Mouse (Mus musculus) NIH3T3 (cell line): Measurements from ENCODE around the gene Catip.
"Not testable (repeated sequence)": the region's sequence is repeated elsewhere in the genome, so short reads cannot be mapped to it uniquely, and the experiment has no call there.

ENCODE experiments used
- DNase-seq: peaks from one replicate; pipeline ENCODE4 v3.0.0-alpha.2; 2012; ENCODE audit warnings: low read depth

The Catip gene

DNA sequence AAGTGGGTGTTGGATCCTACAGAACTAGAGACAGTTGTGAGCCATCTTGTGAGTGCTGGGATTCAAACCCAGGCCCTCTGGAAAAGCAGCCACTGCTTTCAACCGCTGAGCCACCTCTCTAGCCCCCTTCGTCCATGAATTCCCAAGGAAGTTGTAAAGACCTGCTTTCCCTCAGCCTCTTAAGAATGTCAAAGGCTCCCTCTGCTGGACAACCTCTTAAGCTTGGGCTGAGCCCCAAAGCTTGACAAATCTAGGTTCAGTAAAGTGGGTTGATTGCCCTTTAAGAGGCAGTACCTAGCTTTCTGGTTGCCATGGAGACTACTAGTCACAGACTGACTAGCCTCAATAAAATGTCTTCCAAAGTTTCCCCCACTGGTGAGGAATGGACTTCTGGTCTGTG, at the start of gene Catip:
Gene Catip (plus strand): TSS at position 297 of the 400 bp plus-strand sequence.
- DNase-seq: peak; percentile 97

DNA sequence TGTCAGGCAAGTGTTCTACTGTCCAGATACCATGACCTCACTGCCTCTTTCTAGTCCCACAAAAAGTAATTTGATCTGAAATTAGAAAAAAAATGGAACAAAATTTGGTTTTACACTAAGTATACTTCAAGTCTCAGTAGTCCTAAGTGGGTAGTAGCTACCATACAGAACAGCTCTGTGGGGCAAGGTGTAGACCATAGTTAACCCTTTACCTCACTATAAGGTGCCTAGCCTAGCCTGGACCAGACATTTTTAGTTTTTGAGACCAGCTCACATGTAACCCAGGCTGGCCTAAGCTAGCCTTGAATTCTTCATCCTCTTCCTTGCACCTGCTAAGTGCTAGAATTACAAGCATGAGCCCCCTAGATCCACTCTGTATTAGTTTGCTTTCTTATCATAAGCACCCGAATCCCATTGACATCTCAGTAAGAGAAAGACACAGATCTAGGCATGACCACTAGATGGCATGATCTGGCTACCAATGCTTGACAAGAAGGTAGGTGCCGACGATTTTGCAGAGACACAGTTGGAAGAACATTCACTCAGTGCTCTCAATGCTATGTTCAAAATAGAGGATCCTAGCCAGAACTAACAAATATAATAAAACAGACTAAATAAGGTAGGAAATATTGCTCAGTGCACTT, 48.7 kb upstream of the Catip start:
- DNase-seq: peak; percentile 91

DNA sequence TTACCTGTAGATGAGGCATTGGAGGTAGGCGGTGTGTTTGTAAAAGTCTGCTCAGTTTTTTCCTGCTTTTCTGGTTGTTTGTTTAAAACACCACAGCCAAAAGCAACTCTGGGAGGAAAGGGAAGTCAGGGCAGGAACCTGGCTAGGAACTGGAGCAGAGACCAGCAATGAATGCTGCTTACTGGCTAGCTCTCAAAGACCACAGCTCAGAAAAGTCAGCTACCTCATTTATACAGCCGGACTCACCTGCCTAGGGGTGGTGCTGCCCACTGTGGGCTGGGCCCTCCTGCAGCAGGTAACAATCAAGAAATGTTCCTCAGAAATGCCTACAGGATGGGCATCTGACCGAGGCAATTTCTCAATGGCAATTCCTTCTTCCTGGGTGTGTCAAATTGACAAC, 47.1 kb upstream of the Catip start:
- DNase-seq: no peak

DNA sequence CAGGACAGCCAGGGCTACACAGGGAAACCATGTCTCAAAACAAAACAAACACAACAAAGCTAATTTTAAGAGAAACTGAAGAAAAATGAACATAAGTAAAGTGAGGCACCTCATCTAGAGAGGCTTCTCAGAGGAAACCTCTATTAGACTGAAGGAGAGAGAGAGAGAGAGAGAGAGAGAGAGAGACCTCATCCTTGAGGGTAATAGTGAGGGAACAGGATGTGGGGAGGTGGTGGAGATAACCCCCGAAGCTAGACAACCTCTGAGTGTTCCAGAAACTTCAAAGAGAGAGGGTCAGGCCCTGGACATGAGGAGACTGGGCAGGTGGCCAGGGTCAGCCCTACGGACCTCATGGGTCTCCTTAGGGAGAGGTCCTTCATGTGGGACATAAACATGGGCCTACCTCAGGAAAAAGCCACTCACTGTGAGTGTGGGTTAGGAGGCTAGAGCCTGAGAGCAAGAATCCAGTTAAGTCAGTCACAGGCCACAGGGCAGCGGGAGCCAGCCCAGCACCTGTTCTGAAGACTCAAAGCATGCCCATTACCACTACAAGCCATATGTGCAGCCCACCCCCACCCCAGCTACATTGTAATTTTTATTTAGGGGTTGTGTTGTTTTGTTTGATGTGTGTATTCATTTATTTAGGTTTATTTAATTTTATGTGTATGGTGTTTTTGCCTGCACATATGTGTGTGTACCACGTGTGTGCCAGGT, 45.6 kb upstream of the Catip start:
- DNase-seq: no peak

DNA sequence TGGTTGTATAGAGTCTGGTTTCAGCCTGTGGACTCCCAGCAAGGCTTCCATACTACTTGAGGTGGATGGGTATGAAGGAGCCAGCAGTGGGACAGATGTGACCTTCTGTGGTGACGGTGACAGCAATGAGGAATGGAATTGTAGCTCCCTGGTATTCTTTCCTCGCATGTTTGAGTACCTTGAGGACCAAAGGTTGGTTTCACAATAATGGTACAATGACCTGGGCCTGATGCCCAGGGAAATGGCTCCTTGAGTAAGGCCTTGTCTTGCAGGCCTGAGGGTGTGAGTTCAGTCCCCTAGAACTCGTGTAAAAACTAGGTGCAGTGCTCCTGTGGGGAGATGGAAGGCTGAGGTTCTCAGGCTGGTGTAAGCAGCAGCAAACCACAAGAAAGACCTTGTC, 43.2 kb upstream of the Catip start:
- DNase-seq: no peak

DNA sequence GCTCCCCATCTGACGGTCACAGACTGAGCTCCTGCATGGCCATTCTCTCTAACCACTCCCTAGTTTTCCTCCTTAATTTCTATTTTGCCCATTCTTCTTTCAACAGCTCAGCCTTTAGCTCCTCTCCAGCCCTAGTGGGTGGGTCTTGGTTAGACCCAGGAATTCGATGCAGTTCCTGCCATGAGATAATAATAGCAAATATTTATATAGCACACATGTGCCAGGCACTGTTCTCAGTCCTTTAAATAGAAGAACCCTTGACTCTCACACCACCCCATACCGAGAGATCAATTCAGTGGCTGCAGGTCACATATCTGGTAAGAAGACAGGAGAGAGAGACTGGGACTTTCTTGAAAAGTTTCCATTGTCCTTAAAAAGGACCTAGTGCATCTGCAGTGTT, 40.5 kb upstream of the Catip start:
- DNase-seq: no peak

DNA sequence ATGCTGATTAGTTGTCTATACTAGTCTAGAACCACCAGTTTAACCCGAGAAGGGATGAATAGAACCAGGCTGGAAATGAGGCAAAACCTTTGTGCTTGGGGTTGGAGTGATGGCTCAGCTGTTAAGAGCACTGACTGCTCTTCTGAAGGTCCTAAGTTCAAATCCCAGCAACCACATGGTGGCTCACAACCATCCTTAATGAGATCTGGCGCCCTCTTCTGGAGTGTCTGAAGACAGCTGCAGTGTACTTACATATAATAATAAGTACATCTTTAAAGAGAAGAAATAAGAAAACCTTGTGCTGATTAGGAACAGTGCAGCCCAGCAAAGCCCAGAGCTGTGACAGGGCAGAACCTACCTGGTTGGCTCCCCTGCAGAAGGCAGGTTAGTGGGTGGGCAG, 35.0 kb upstream of the Catip start:
- not testable (repeated sequence) for DNase-seq

DNA sequence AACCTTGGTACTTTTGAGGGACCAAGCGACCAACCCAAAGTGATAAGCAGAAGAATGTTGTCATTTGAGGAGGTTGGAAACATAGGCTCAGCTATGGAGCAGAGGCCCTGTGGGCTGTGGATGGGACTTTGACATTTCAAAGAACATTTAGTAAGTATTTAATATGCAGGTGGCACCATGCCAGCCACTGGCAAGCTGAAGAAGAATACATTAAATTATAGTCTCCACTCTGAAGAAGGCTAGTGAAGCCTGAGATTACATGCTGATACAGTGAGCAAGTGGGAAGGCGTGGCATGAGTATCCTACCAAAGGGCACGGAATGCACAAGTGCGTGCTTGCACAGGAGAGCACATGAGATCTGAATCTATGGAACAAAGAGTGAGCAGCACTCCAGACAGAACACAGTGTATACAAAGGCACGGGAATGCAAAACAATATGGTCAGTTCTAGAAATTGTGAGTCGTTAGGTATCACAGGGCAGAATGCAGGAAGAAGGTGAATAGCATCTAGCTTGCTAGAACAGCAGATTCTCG, 31.9 kb upstream of the Catip start:
- DNase-seq: no peak

DNA sequence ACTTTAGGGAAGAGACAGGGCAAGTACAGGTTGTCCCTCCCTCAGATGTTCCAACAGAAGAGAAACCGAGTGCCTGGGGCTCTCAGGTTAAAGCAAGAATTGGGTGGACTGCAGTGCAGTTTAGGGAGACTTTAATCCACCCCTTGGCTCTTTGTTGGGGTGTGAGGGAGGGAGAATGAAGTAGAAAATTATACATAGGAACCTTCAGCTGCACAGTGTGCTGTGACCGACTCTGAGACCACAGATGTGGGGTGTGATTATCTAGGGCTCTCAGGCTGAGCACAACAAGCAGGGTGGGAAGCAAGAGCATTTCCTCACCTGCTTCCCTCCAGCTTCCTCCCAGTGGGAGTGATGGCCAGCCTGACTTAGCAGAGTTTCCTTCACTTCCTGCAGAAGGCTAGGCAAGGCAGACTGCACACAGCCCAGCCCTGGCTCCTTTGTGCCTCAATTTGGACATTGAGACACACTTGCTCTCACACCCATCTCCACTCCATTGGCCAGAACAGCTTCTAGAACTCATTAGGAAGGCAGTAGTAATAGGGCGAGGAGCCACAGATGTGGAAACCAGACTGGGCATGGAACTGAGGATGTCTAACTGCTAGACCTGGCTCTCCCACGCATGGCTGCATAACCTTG, 30.7 kb upstream of the Catip start:
- DNase-seq: no peak

DNA sequence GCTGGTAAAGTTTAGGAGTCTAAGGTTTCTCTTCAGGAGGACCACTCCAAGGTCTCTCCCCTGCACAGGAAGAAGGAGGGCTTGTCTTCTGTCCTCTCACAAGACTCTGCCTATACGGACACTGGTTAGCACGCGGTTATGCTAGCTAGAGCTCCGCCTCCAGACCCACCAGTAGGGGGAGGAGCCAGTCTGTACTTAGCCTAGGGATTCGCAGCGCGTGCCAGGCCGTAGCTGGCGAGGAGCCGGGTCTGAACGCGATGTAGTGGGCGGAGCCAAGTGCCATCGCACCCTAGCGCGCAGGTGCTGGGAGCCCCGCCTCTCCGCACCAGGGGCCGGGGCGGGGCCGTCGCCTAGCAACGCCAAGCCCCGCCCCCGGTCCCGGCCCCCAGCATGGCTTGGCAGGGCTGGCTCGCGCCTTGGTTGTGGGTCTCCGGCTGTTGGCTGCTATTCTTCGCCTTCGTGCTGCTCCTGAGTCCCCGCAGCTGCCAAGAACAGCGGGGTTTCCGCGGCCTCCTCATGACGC, 29.6 kb upstream of the Catip start:
- peak; percentile 95 for DNase-seq

DNA sequence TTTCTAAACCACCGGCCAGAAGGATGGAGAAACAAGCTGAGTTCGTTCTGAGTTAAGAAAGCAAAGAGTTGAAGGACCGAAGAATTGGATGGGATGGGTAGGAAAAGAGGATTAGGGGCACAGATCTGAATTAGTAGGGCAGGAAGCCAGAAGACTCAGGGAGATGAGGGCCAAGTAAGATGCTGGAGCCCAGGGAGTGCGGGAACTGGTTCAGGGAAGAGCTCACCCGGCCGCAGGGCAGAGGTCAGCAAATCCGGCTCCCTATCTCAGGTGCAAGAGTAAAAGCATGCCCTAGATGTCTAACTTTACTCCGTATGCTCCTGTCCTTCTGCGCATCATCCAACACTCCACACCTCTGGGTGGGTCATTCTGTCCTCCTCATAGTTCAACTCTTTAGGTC, 29.0 kb upstream of the Catip start:
- DNase-seq: no peak

DNA sequence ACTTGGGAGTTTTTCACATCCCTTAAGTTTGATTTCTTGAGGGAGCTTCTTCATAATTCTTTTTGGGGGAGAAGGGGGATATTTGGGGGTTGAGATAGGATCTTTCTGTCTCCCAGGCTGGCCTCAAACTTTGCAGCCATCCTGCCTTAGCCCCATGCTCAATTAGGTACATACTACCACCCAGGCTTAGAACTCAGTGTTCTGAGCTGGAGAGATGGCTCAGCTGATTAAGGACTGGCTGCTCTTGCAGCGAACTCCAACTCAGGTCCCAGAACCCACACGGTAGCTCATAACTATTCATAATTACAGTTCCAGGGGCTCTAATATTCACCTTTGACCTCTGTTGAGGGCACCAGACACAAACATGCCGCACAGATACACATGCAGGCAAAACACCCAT, 27.3 kb upstream of the Catip start:
- DNase-seq: no peak

DNA sequence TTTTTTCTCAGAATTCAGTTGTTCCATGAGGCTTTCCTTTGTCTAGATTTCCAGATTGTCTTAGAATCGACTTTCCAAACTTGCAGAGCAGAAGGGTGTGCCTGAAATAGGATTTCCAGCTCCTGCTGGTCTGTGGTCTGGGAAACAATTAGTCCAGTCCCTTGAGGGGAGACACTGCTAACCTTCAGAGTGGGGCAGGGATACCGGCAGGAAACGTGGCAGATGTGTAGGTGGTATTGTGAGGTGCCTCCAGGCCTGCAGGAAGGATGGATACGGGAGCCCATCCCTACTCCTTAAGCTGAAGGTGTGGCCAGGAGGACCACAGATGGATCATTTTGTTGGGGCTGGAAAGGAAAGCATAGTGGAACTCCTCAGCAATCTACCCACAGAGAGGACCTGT, 26.9 kb upstream of the Catip start:
- DNase-seq: no peak

DNA sequence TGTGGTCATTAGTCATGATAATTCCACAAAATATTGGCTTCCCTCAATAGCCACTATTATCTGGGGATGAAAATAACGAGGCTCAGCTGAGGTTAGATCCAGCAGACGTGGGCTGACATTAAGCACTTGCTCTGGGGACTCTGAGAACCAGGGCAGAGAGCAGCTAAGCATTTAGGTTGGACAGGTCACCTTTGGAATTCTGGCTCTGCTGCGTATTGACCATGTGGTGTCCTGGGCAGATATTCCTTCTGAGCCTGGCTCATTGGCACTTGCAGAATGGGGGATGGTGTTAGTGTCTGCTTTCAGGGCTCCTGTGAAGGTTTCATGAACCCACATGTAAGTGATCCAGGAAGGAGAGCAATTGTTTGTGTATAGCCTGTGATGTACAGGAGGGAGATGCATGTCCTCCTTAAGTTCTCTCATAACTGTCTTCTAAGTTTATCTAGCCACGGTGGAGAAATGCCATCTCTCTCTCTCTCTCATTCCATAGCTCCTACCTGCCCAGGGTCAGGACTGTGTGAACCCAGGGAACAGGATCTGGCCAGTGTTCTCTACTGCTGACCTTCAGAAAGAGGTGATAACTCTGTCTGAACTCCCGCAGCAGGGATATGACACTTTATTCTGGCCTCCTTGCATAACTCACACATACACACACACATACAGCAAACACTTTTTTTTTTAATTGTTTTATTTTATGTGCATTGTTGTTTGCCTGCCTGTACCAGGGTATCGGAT, 26.3 kb upstream of the Catip start:
- DNase-seq: no peak

DNA sequence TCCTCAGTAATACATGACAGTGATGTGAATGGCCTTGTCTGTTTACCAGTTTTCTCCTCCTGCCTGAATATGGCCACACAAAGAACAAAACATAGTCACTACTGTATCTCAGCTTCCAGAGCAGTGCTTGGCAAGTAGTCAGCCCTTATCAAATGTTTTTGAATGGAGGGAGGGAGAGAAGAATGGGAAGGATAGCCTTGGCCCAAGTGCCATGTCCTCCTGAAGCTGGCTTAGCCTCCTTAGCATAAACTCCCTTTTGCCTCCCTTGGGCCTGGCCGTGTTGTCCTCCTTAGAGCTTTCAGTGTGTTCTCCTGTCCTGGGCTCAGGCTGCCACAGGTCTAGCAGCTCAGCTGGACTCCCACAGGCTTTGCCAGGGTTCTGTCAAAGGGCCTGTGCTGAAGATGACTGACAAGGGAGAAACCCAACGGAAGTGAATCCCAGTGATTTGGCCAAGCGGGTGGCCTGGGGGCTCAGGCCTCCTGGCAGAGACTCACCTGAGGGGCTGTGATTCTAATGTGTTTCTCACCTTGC, 24.6 kb upstream of the Catip start:
- no peak for DNase-seq

DNA sequence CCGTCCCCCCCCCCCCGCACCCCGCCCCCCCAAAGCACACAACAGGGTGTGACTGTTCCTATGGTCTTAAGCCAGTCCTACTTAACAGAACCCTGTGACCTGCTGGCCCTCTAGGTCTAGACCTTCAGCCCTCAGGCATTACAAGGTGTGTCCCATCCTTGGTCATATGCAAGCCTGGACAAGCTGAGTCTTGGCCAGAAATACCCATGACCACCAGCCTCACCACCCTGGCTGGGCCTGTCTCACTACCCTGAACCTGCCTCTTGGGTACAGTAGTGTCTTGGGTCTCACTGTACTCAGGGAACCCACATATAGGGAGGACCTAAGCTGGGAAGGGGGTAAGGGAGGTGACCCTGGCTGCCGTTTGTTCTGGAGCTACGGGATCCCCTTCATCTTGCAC, 23.9 kb upstream of the Catip start:
- DNase-seq: no peak

DNA sequence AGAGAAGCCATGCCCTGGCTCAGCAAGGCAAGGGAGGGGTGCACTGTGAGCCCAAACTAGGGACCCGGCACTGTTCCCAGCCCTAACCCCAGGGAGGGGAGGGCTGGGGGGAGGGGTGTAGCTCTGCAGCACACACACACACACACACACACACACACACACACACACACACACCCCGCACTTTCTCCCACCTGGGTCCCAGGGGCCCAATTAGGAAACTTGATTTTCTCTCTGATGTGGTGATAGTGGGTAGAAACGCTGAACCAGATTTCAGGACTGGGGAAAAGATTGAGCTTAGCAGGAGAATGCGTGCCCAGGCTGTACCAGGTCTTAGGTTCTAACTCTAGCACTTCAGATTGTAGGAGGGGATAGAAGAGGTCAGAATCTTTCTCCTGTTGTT, 23.3 kb upstream of the Catip start:
- DNase-seq: no peak

DNA sequence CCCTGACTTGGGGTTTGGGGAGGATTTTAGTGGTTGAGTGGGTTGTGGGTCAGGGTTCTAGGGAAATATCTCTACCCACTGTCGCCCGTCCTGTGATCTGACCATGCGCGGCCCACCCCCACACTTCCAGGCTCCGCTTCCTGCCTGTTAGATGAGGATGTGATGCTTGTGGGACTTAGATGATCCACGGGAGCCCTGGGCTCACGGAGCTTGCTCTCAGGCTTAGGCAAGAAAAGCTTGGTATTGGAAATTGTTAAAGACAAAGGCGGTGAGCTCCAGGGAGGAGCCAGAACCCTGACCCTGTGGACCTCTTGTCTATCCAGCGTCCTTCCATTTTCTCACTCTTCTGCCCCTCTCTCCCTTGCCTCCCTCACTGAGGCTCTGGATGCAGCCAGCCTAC, 22.0 kb upstream of the Catip start:
- no peak for DNase-seq

DNA sequence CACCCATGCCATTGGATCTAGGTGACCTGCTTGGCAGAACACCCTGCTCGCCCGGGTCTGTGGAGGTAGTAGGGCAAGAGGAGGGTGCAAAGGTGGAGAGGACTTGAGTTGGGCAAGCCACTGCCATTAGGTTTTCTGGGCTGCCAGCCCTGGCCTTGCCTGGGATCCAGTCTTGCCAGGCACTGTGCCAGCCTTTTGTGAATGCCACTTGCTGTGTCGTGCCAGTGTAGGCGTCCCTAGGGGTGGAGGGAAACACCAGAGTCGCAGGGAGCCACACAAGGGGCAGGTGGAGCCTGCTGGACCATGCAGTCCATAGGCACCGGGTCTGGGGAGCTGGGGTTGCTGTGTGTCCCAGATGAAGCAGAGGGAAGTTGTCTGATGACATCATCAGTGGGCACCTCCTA, 21.5 kb upstream of the Catip start:
- no peak for DNase-seq

DNA sequence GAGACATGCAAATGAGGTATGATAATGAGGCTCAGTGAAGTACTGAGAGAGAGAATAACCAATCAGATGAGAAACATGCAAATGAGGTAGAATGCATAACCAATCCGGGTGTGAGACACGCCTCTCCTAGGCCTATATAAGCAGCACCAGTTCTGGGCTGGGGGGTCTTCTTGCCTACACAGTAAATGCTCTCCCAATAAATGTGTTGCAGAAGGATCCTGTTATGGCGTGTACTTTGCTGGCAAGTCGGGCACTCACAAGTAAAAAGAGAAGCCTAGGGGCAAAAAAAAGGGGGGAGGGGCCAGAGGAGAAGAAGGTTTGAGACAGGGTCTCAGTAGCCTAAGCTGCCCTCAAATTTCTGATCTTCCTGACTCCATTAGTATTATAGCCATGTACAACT, 20.9 kb upstream of the Catip start:
- DNase-seq: not testable (repeated sequence)

DNA sequence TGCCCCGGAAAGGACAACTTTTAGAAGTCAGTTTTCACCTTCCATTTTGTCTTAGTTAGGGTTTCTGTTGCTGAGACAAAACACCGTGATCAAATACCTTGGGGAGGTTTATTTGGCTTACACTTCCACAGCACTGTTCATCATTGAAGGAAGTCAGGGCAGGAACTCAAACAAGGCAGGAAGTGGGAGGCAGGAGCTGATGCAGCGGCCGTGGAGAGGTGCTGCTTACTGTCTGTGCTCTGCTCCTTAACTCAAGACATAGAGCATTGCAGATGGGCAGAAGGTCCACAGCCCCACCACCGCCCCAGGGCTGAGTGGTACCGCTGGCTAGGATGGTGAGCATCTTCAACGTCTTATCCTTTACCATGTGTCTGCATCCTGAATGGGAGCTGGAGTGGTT, 20.0 kb upstream of the Catip start:
- no peak for DNase-seq

DNA sequence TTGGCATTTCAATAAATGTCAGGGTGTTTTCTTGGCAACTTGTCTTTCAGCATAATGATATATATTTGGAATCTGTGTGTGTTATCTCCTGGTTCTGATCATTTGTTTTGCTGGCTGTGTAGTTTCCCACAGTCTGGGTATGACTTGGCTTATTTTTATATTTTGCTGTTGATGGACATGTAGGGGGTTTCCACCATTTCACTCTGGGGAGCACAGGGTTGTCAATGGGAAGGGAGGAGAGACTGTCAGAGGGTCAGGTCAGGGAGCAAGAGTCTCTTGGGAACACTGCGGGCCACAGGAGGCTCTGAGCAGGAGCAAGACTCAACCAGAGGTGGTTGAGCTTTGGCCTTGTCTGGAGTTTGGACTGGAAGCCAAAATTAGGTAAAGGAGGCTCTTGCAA, 19.6 kb upstream of the Catip start:
- no peak for DNase-seq
